Mouse (Mus musculus) leukemia stem cell, adult 10-12 weeks (primary cell): ENCODE measurements around the gene Gsn. TPM values are rescaled to one million over a fixed set of nuclear protein-coding genes. Genes with fewer than 3 reads are reported as not detected.

Experiments
- polyA plus RNA-seq: library from polyadenylated mRNA; stranded (reverse); fragments of >175 nt; gene quantifications from 2 replicates; pipeline ENCODE4 v1.2.3, GENCODE M21; 2012; ENCODE audit warnings: low replicate concordance

The Gsn gene
- 11.6 and 13.3 TPM in 2 replicates for polyA plus RNA-seq

DNA sequence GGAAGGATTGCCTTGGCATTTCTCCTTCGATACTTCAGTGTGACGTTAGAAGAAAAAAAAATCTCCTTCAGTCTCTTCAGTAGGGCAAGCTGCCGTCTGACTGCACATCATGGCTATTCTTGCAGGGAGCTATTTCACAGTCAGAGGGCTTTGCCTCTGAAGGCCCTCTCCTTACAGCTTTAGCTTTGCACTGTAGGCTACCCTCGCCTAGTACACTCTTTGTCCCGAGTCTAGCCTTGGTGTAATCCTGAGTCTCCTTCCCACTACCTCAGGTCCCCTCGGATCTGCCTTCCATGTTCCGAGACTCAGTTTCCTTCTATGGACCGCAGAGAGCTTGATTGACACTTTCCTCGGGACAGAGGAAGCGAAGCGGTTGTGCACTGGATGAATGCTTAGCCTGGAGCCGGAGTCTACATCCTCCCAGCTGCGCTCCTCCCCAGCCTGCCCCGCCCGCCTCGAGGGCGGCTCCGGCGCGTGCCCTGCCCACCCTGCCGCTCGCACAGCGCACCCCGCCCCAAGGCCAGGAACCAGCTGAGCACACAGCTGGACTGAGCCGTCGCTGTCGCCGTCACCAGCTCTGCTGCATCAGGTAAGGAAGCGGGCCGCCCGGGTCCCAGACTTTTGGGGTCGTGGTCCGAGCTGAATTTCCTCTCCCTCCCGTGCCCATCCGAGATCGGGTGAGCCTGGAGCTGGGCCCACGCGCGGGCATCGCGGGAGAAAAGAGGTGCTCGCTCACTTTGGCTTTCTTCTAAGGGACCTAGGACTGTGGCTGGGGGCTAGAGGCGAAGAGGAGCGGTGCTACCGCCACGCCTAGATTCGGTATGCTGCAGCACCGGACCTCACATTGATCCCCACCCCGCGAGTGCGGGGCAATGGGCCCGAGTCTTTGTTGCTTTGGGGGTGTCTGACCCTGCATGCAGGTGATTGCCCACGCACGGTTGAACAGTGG, at the start of gene Gsn:
Gsn (plus strand) TSS at position 496 of the 949 bp plus-strand sequence.

DNA sequence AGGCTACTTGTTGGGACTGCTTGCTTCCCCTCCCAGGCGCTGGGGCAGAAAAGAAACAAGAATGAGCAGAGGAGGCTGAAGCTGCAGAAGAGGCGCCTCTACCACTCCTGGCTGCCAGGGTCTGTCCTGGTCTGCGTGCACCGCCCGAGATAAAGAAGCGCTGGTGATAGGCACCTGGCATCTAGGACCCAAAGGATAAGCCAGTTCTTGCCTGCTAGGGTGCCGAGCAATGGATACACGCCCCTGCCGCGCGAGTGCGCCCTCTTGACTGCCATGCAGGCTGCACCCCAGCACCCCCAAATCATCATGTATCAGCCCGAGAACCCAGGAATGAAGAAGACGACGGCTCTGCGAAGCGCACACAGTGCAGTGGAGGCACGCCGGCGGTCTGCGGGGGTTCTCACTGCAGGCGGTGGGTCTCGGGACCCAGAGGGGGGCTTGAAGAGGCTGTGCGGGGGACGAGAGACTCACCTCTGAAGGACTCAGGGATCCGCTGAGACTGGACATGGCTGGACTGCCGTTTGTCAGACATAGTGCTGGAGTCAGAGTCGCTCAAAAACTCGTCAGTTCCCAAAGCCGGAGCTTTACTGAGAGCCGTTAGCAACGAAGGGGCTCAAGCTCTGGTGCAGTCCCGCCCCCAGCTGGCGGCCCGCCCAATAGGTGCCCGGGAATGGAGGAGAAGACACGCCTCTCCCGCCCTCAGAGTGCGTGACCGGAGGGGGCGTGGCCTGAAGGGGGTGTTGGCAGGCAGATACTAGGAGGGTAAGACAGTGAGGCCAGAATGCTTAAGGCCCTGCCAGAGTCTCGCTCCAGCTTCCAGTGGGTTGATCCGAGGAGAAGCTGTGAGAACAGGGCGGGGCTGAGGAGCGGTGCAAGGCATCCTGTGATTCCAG, 80.5 kb downstream of the Gsn start, which contains the start of gene Stom:
Stom (minus strand) TSS at position 589 of the 893 bp plus-strand sequence.

Other genes starting within 250 kb of the Gsn start
- not detected in 2 replicates for gene Hc, start 194.9 kb upstream of the Gsn start, polyA plus RNA-seq
- 0.17 TPM in 1 of 2 replicates, not detected in the other for gene AI182371, start 154.8 kb upstream of the Gsn start, polyA plus RNA-seq
- gene Cntrl, start 146.9 kb upstream of the Gsn start, polyA plus RNA-seq: 7.2 and 18.9 TPM in 2 replicates
- gene Rab14, start 55.3 kb upstream of the Gsn start, polyA plus RNA-seq: 1,361 and 2,752 TPM in 2 replicates
- gene Stom, start 80.6 kb downstream of the Gsn start, polyA plus RNA-seq: 69.9 and 194 TPM in 2 replicates
- gene 4930568D16Rik, start 111.3 kb downstream of the Gsn start, polyA plus RNA-seq: not detected in 2 replicates
- gene 4930402F06Rik, start 140.8 kb downstream of the Gsn start, polyA plus RNA-seq: not detected in 2 replicates
- gene Ggta1, start 206.9 kb downstream of the Gsn start, polyA plus RNA-seq: 6.5 and 6.8 TPM in 2 replicates